Mouse (Mus musculus) ES-E14 (cell line): Measurements from ENCODE around the gene Zfp507. TPM values are rescaled to one million over a fixed set of nuclear protein-coding genes. Genes with fewer than 3 reads are reported as not detected.

Source experiments
- DNase-seq: peaks from one replicate; pipeline ENCODE4 v3.0.0-alpha.2; 2013; ENCODE audit warnings: low read depth, low spot score
- H3K27ac ChIP-seq: 2 replicates; pipeline ENCODE4 v1.5.1; 2012; ENCODE audit warnings: low read depth, mild to moderate bottlenecking, low read length, moderate library complexity, mixed read lengths; ENCODE audit not compliant: poor library complexity, insufficient read depth, severe bottlenecking
- H3K36me3 ChIP-seq: 2 replicates; pipeline ENCODE4 v1.6.1; 2012; ENCODE audit warnings: mild to moderate bottlenecking, low read length, moderate library complexity, mixed read lengths; ENCODE audit not compliant: control insufficient read depth, poor library complexity, insufficient read depth, severe bottlenecking
- H3K4me1 ChIP-seq, 2 experiments: fragments of 150-350 bp in 1 of 2; sonication (generic) in 1 of 2; 2 replicates each; pipeline ENCODE4 v1.6.1; 2012; ENCODE audit warnings: low read length in 2 of 2, mild to moderate bottlenecking in 1 of 2, mixed read lengths in 1 of 2; ENCODE audit not compliant: control insufficient read depth in 2 of 2, insufficient read depth in 2 of 2, poor library complexity in 1 of 2
- H3K4me3 ChIP-seq, 2 experiments: fragments of 150-350 bp in 1 of 2; sonication (generic) in 1 of 2; 2 replicates each; pipeline ENCODE4 v1.5.1; 2012; ENCODE audit warnings: low read length in 2 of 2, low read depth in 1 of 2, mild to moderate bottlenecking in 1 of 2, mixed read lengths in 1 of 2; ENCODE audit not compliant: insufficient read depth in 1 of 2, poor library complexity in 1 of 2, severe bottlenecking in 1 of 2
- H3K9ac ChIP-seq: 2 replicates; pipeline ENCODE4 v1.6.1; 2012; ENCODE audit warnings: low read depth, mild to moderate bottlenecking, low read length, mixed read lengths; ENCODE audit not compliant: poor library complexity, insufficient read depth, severe bottlenecking
- H3K9me3 ChIP-seq: fragments of 150-350 bp; sonication (generic); 2 replicates; pipeline ENCODE4 v1.6.1; 2012; ENCODE audit warnings: low read depth, mild to moderate bottlenecking, low read length; ENCODE audit not compliant: control insufficient read depth, insufficient read depth
- CHD2 ChIP-seq: IDR thresholded peaks from 2 replicates; pipeline ENCODE4 v1.6.1; 2014; ENCODE audit warnings: mild to moderate bottlenecking, low read depth, low read length, inconsistent platforms
- HCFC1 ChIP-seq: IDR thresholded peaks from 2 replicates; pipeline ENCODE4 v1.6.1; 2012; ENCODE audit warnings: low read length, inconsistent platforms, borderline replicate concordance; ENCODE audit not compliant: insufficient read depth
- MAFK ChIP-seq: IDR thresholded peaks from 2 replicates; pipeline ENCODE4 v1.6.1; 2014; ENCODE audit warnings: mild to moderate bottlenecking, low read depth, low read length, inconsistent platforms; ENCODE audit not compliant: insufficient read depth
- ZC3H11A ChIP-seq: IDR thresholded peaks from 2 replicates; pipeline ENCODE4 v1.6.1; 2012; ENCODE audit warnings: low read depth, mild to moderate bottlenecking, inconsistent platforms, low read length, borderline replicate concordance
- ZNF384 ChIP-seq: IDR thresholded peaks from 2 replicates; pipeline ENCODE4 v1.6.1; 2012; ENCODE audit warnings: low read depth, low read length, inconsistent platforms
- in situ Hi-C, 2 experiments: fragments of 600-800 bp; cut with MboI; formaldehyde crosslinking; loops; one replicate each; pipeline ENCODE4 v1.15.1; 2025; ENCODE audit warnings: low sequenced_read_pairs in 2 of 2, inconsistent platforms in 1 of 2; ENCODE audit not compliant: unreplicated experiment in 2 of 2
- total RNA-seq: library from RNA; depleted of rRNA; stranded (reverse); fragments of 300-350 nt; gene quantifications from 2 replicates; pipeline ENCODE4 v1.2.3, GENCODE M21; 2012

Zfp507 gene
- total RNA-seq, 1 experiment = 25.8 TPM

DNA sequence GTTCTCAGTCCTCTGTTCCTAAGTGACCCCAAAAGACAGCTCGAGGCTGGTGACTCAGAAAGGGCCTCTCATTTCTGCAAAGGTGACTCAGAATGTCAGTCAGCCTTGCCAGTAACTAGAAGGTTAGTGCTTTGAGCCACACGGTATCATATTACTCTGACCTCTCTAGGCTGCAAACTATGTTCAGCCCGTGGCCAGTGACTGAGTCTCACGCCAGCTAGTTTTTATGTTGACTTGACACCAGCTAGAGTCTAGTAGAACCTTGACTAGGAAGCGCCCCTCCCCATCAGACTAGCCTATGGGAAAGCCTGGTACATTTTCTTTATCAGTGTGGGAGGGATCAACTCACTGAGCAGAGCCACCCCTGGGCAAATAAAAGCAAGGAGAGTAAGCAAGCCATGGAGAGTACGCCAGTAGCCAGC, 57.5 kb downstream of the Zfp507 start:
- no peak overlapping the region for H3K27ac ChIP-seq
- no peak for DNase-seq
- peaks cover 0 to 3% of the 10 kb centered on the region in 2 experiments; a peak in 1 of 4 replicates for H3K4me1 ChIP-seq
- no peak for TF ChIP-seq ZNF384
- no peak for TF ChIP-seq CHD2
- TF ChIP-seq HCFC1 = no peak
- no peak for TF ChIP-seq MAFK
- no peak for TF ChIP-seq ZC3H11A
- peaks cover 4% of the 10 kb centered on the region; the same call in 1 of the 2 replicates for H3K36me3 ChIP-seq
- in situ Hi-C loops = no loop called here
- H3K4me3 ChIP-seq = no peak overlapping the region
- H3K9ac ChIP-seq = no peak overlapping the region
- no peaks in the 10 kb centered on the region for H3K9me3 ChIP-seq

DNA sequence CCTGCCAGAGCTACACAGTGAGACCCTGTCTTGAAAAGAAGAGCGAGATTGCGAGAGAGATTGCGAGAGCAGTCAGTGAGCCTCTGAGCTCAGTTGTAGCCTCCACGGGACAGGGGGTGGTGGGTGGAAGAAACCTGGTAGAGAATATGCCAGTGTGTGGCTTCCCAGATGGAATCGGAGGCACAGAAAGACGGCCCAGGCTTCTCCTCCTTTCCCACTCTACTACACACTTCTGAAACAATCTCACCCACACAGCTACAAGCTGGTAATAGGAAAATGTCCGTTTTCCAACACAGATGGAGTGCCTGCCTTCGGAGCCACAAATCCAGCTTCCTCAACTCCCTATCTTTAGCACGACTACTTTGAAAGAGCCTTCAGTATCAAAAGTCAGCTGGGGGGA, 58.0 kb downstream of the Zfp507 start:
- Histone ChIP-seq H3K27ac (no peak overlapping the region), H3K4me3 (no peak overlapping the region), H3K9me3 (no peaks in the 10 kb centered on the region), H3K4me1 (peaks cover 0 to 3% of the 10 kb centered on the region in 2 experiments; a peak in 1 of 4 replicates), H3K36me3 (peaks cover 4% of the 10 kb centered on the region; the same call in 1 of the 2 replicates), H3K9ac (no peak overlapping the region)
- no peak for DNase-seq
- in situ Hi-C loops = no loop called here
- TF ChIP-seq ZC3H11A = no peak
- TF ChIP-seq HCFC1 = no peak
- TF ChIP-seq MAFK = no peak
- TF ChIP-seq CHD2 = no peak
- no peak for TF ChIP-seq ZNF384

DNA sequence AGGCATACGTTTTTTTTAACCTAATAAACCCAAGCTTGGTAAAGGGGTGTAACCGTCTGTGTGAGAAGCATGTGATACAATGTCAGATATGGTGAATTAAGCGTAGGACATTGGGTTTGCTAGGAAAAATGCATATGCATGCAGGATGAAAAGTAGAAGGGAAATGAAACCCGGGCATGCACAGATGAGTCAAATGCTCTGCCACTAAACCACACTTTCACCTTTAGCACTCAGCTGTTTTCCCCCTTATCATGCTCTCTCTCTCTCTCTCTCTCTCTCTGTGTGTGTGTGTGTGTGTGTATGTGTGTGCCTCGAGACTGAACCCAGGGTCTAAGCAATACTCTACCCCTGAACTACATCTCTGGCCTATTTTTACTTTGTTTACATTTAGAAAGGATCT, 60.5 kb downstream of the Zfp507 start:
- peaks cover 0 to 2% of the 10 kb centered on the region in 2 experiments; a peak in 1 of 4 replicates for H3K4me1 ChIP-seq
- no peak for TF ChIP-seq ZC3H11A
- TF ChIP-seq HCFC1 = no peak
- no peak for TF ChIP-seq MAFK
- TF ChIP-seq CHD2 = no peak
- no peak for TF ChIP-seq ZNF384
- in situ Hi-C loops = no loop called here
- no peak overlapping the region for H3K27ac ChIP-seq
- H3K9me3 ChIP-seq = no peaks in the 10 kb centered on the region
- H3K36me3 ChIP-seq = peaks cover 4% of the 10 kb centered on the region; the same call in 1 of the 2 replicates
- H3K4me3 ChIP-seq = no peak overlapping the region
- no peak for DNase-seq
- no peak overlapping the region for H3K9ac ChIP-seq

DNA sequence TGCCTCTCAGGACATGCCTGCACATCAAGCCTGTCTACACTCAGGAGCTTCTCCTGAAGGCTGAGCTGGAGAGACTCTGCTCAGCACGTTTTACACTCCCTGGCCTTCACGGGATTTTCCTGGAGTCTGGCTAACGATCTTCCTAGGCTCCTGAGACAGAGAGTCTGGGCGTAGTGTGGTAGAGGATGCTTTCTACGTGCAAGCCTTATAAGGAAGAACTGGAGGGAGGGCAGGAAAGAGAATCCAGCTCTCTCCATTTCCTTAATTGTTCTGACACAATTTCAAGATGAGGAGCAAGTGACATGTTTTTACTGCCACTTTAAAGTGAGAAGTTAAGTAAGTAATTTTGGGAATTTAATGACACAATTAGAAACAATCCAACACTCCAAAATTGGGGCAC, 60.9 kb downstream of the Zfp507 start:
- no peak overlapping the region for H3K4me3 ChIP-seq
- peaks cover 4% of the 10 kb centered on the region; the same call in 1 of the 2 replicates for H3K36me3 ChIP-seq
- no peak overlapping the region for H3K9ac ChIP-seq
- TF ChIP-seq HCFC1 = no peak
- TF ChIP-seq ZC3H11A = no peak
- TF ChIP-seq ZNF384 = no peak
- TF ChIP-seq MAFK = no peak
- no peak for TF ChIP-seq CHD2
- H3K4me1 ChIP-seq = no peaks in the 10 kb centered on the region
- H3K27ac ChIP-seq = no peak overlapping the region
- H3K9me3 ChIP-seq = no peaks in the 10 kb centered on the region
- in situ Hi-C loops = no loop called here
- no peak for DNase-seq
